Mouse (Mus musculus) MEL (cell line): ENCODE measurements around the gene Nat8f1. TPM values are rescaled to one million over a fixed set of nuclear protein-coding genes. Genes with fewer than 3 reads are reported as not detected.

ENCODE experiments used
- DNase-seq: peaks from one replicate; pipeline ENCODE4 v3.0.0; 2011; ENCODE audit warnings: low read depth, low spot score
- H3K27ac ChIP-seq: 2 replicates; pipeline ENCODE4 v1.5.1; 2012; ENCODE audit warnings: low read depth, mild to moderate bottlenecking, control low read depth, low read length, moderate library complexity; ENCODE audit not compliant: control insufficient read depth
- H3K27me3 ChIP-seq, 2 experiments: fragments of 150-350 bp in 1 of 2; sonication (generic) in 1 of 2; 2 replicates each; pipeline ENCODE4 v1.6.1; 2012; ENCODE audit warnings: low read length in 2 of 2, mild to moderate bottlenecking in 2 of 2, improper control_type of control experiment in 1 of 2, moderate library complexity in 1 of 2; ENCODE audit not compliant: insufficient read depth in 2 of 2, control insufficient read depth in 1 of 2
- H3K36me3 ChIP-seq, 2 experiments: 2 replicates each; pipeline ENCODE4 v1.6.1; 2012 to 2014; ENCODE audit warnings: low read length in 2 of 2, improper control_type of control experiment in 1 of 2, inconsistent platforms in 1 of 2, mild to moderate bottlenecking in 1 of 2; ENCODE audit not compliant: insufficient read depth in 2 of 2, control insufficient read depth in 1 of 2
- H3K4me1 ChIP-seq, 2 experiments: fragments of 150-350 bp in 1 of 2; sonication (generic) in 1 of 2; 2 replicates each; pipeline ENCODE4 v1.6.1; 2012; ENCODE audit warnings: low read length in 2 of 2, improper control_type of control experiment in 1 of 2, mild to moderate bottlenecking in 1 of 2; ENCODE audit not compliant: insufficient read depth in 2 of 2, control insufficient read depth in 1 of 2
- H3K4me3 ChIP-seq, 2 experiments: fragments of 150-350 bp in 1 of 2; sonication (generic) in 1 of 2; 2 replicates each; pipeline ENCODE4 v1.5.1; 2012; ENCODE audit warnings: low read depth in 2 of 2, low read length in 2 of 2, mild to moderate bottlenecking in 2 of 2, moderate library complexity in 2 of 2, control low read depth in 1 of 2, improper control_type of control experiment in 1 of 2; ENCODE audit not compliant: control insufficient read depth in 1 of 2, insufficient read depth in 1 of 2
- H3K79me2 ChIP-seq: 2 replicates; pipeline ENCODE4 v1.6.1; 2012; ENCODE audit warnings: mild to moderate bottlenecking, low read length, moderate library complexity; ENCODE audit not compliant: control insufficient read depth, poor library complexity, insufficient read depth
- H3K9ac ChIP-seq: 2 replicates; pipeline ENCODE4 v1.6.1; 2012; ENCODE audit warnings: low read depth, mild to moderate bottlenecking, control low read depth, low read length, moderate library complexity; ENCODE audit not compliant: control insufficient read depth, poor library complexity, severe bottlenecking
- H3K9me3 ChIP-seq: fragments of 150-350 bp; sonication (generic); replicated peaks from 2 replicates; pipeline ENCODE4 v1.6.1; 2012; ENCODE audit warnings: mild to moderate bottlenecking, low read length, improper control_type of control experiment, moderate library complexity; ENCODE audit not compliant: insufficient read depth
- BHLHE40 ChIP-seq: IDR thresholded peaks from 2 replicates; pipeline ENCODE4 v1.6.1; 2012; ENCODE audit warnings: low read depth, mild to moderate bottlenecking, inconsistent platforms, low read length, improper control_type of control experiment, borderline replicate concordance
- CHD2 ChIP-seq: IDR thresholded peaks from 2 replicates; pipeline ENCODE4 v1.6.1; 2011; ENCODE audit warnings: low read length, improper control_type of control experiment
- CTCF ChIP-seq, 3 experiments: IDR thresholded peaks in 2 of 3; conservative IDR thresholded peaks in 1 of 3; 2 replicates each; pipeline ENCODE4 v1.5.1; 2011 to 2012; ENCODE audit warnings: low read length in 3 of 3, low read depth in 2 of 3, mild to moderate bottlenecking in 2 of 3, improper control_type of control experiment in 1 of 3, inconsistent platforms in 1 of 3, mixed read lengths in 1 of 3, moderate library complexity in 1 of 3; ENCODE audit not compliant: control insufficient read depth in 1 of 3, insufficient read depth in 1 of 3, poor library complexity in 1 of 3, severe bottlenecking in 1 of 3
- E2F4 ChIP-seq: IDR thresholded peaks from 2 replicates; pipeline ENCODE4 v1.6.1; 2011; ENCODE audit warnings: low read depth, low read length, improper control_type of control experiment, borderline replicate concordance
- GABPA ChIP-seq: IDR thresholded peaks from 2 replicates; pipeline ENCODE4 v1.6.1; 2012; ENCODE audit warnings: low read depth, mild to moderate bottlenecking, inconsistent platforms, low read length, improper control_type of control experiment, moderate library complexity
- GATA1 ChIP-seq: IDR thresholded peaks from 2 replicates; pipeline ENCODE4 v1.6.1; 2011; ENCODE audit warnings: low read depth, low read length, improper control_type of control experiment
- JUND ChIP-seq: IDR thresholded peaks from 2 replicates; pipeline ENCODE4 v1.6.1; 2011; ENCODE audit warnings: low read depth, mild to moderate bottlenecking, improper control_type of control experiment, low read length
- MAFK ChIP-seq: IDR thresholded peaks from 2 replicates; pipeline ENCODE4 v1.6.1; 2011; ENCODE audit warnings: low read depth, mild to moderate bottlenecking, low read length, improper control_type of control experiment, borderline replicate concordance
- MAZ ChIP-seq: IDR thresholded peaks from 2 replicates; pipeline ENCODE4 v1.6.1; 2012; ENCODE audit warnings: low read depth, mild to moderate bottlenecking, inconsistent platforms, low read length, improper control_type of control experiment
- MXI1 ChIP-seq: IDR thresholded peaks from 2 replicates; pipeline ENCODE4 v1.6.1; 2011; ENCODE audit warnings: mild to moderate bottlenecking, low read depth, low read length, improper control_type of control experiment
- MYB ChIP-seq: IDR thresholded peaks from 2 replicates; pipeline ENCODE4 v1.6.1; 2011; ENCODE audit warnings: mild to moderate bottlenecking, low read depth, low read length, improper control_type of control experiment
- MYC ChIP-seq: IDR thresholded peaks from 2 replicates; pipeline ENCODE4 v1.6.1; 2011; ENCODE audit warnings: low read depth, mild to moderate bottlenecking, low read length, improper control_type of control experiment, moderate library complexity
- POLR2AphosphoS5 ChIP-seq: IDR thresholded peaks from 2 replicates; pipeline ENCODE4 v1.6.1; 2012; ENCODE audit warnings: low read depth, borderline replicate concordance, mild to moderate bottlenecking, inconsistent platforms, low read length, moderate library complexity, mixed read lengths
- SMC3 ChIP-seq: IDR thresholded peaks from 2 replicates; pipeline ENCODE4 v1.6.1; 2011; ENCODE audit warnings: low read depth, low read length, improper control_type of control experiment
- TAL1 ChIP-seq: IDR thresholded peaks from 2 replicates; pipeline ENCODE4 v1.6.1; 2012; ENCODE audit warnings: mild to moderate bottlenecking, inconsistent platforms, low read length, moderate library complexity, mixed read lengths
- UBTF ChIP-seq: IDR thresholded peaks from 2 replicates; pipeline ENCODE4 v1.6.1; 2012; ENCODE audit warnings: low read depth, mild to moderate bottlenecking, inconsistent platforms, low read length, improper control_type of control experiment, moderate library complexity, borderline replicate concordance; ENCODE audit not compliant: insufficient read depth
- USF1 ChIP-seq: IDR thresholded peaks from 2 replicates; pipeline ENCODE4 v1.6.1; 2014; ENCODE audit warnings: low read depth, mild to moderate bottlenecking, inconsistent platforms, low read length, improper control_type of control experiment, moderate library complexity
- ZKSCAN1 ChIP-seq: IDR thresholded peaks from 2 replicates; pipeline ENCODE4 v1.6.1; 2012; ENCODE audit warnings: low read depth, mild to moderate bottlenecking, inconsistent platforms, low read length, improper control_type of control experiment, moderate library complexity
- ZMIZ1 ChIP-seq: IDR thresholded peaks from 2 replicates; pipeline ENCODE4 v1.6.1; 2012; ENCODE audit warnings: low read depth, mild to moderate bottlenecking, inconsistent platforms, low read length, improper control_type of control experiment, moderate library complexity
- ZNF384 ChIP-seq: IDR thresholded peaks from 2 replicates; pipeline ENCODE4 v1.6.1; 2012; ENCODE audit warnings: low read depth, mild to moderate bottlenecking, inconsistent platforms, low read length, improper control_type of control experiment
- polyA plus RNA-seq, 2 experiments: library from polyadenylated mRNA; stranded (reverse) in 1 of 2; unstranded in 1 of 2; fragments of >175 nt in 1 of 2; fragments of >200 nt in 1 of 2; gene quantifications; 2 replicates each; pipeline versions ENCODE4 v1.2.1 to v1.2.4; 2012; ENCODE audit warnings: low replicate concordance in 2 of 2, low read depth in 1 of 2; ENCODE audit not compliant: insufficient read length in 2 of 2, insufficient read depth in 1 of 2, missing spikeins in 1 of 2
- total RNA-seq: library from RNA; depleted of rRNA; stranded (reverse); fragments of 300-350 nt; gene quantifications from 2 replicates; pipeline ENCODE4 v1.2.3, GENCODE M21; 2012; rRNA removed

Gene Nat8f1
- total and polyA plus RNA-seq, 3 experiments = 5.7 to 6.9 TPM; not detected in 1

DNA sequence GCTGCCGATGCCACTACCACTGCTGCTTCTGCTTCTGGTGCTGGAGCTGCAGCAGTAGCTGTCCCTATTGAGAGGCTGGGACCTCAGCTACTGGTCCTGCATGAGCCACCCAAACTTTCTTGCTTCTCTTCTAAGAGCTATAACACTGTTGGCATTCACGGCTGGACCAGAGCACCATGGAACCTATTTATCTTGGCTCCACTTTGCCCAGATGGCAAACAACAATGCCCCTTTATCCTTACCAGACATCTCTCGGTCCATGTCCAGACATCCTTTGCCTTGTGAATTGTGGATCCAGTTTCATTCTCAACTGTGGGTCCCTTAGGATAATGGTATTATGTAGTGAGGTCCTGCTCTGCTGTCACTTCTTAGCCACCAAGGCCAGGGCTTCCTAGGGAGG, 54.2 kb downstream of the Nat8f1 start:
- Histone ChIP-seq H3K27ac (no peak overlapping the region), H3K27me3 (peaks cover 0 to 5% of the 10 kb centered on the region in 2 experiments)

More for the DNA sequence above, 54.2 kb downstream of the Nat8f1 start:
- Histone ChIP-seq H3K36me3 (no peaks in the 10 kb centered on the region), H3K4me1 (no peaks in the 10 kb centered on the region), H3K9me3 (no peaks in the 10 kb centered on the region), H3K9ac (no peak overlapping the region), H3K4me3 (no peak overlapping the region), H3K79me2 (no peaks in the 10 kb centered on the region)
- DNase-seq = no peak
- TF ChIP-seq MXI1 (no peak), CHD2 (no peak), CTCF (IDR thresholded peaks at IDR 0.05 in 2 of 3, conservative IDR thresholded peaks at IDR 0.05 in 1 of 3; ENCODE audit: control insufficient read depth in 1 of 3, insufficient read depth in 1 of 3, low read depth in 2 of 3, low read length in 3 of 3, poor library complexity in 1 of 3, severe bottlenecking in 1 of 3) (no peak), POLR2AphosphoS5 (no peak), BHLHE40 (no peak), E2F4 (no peak), MAFK (no peak), MYB (no peak), ZKSCAN1 (no peak), JUND (no peak), MAZ (no peak), GATA1 (no peak), ZMIZ1 (no peak), SMC3 (no peak), UBTF (no peak), ZNF384 (no peak), MYC (no peak), USF1 (no peak), TAL1 (no peak), GABPA (no peak)

Other genes with a start within 250 kb of the Nat8f1 start
- not detected in 2 replicates for gene Nat8f7, start 202.5 kb downstream of the Nat8f1 start, total RNA-seq
- not detected for gene Nat8f7, start 202.5 kb downstream of the Nat8f1 start, polyA plus RNA-seq
- not detected in 2 replicates for gene Nat8f3, start 149.9 kb downstream of the Nat8f1 start, total RNA-seq
- under 1 TPM in 1 of 2 experiments, not detected in 1; 0.06 TPM for gene Nat8f3, start 149.9 kb downstream of the Nat8f1 start, polyA plus RNA-seq
- gene Nat8f6, start 94.7 kb downstream of the Nat8f1 start, total RNA-seq = not detected in 2 replicates
- not detected for gene Nat8f6, start 94.7 kb downstream of the Nat8f1 start, polyA plus RNA-seq
- not detected in 2 replicates for gene Nat8f5, start 94.7 kb downstream of the Nat8f1 start, total RNA-seq
- gene Nat8f5, start 94.7 kb downstream of the Nat8f1 start, polyA plus RNA-seq = not detected
- gene Nat8, start 83.6 kb downstream of the Nat8f1 start, total RNA-seq = not detected in 2 replicates
- gene Nat8, start 83.6 kb downstream of the Nat8f1 start, polyA plus RNA-seq = under 1 TPM in 1 of 2 experiments, not detected in 1; 0.10 TPM
- gene Nat8f2, start 46.5 kb downstream of the Nat8f1 start, total RNA-seq = 0.03 and 0.12 TPM in 2 replicates
- gene Nat8f2, start 46.5 kb downstream of the Nat8f1 start, polyA plus RNA-seq = under 1 TPM in 1 of 2 experiments, not detected in 1; 0.06 TPM
- 2.3 and 3.0 TPM in 2 replicates for gene Nat8f4, start 10.8 kb downstream of the Nat8f1 start, total RNA-seq
- 1 to 10 TPM in 1 of 2 experiments, not detected in 1; 2.6 TPM for gene Nat8f4, start 10.8 kb downstream of the Nat8f1 start, polyA plus RNA-seq
- 63.3 and 66.5 TPM in 2 replicates for gene Tprkb, start 3.8 kb downstream of the Nat8f1 start, total RNA-seq
- gene Tprkb, start 3.8 kb downstream of the Nat8f1 start, polyA plus RNA-seq = 10 to 100 TPM; 85.1 to 87.6 TPM
- gene Dusp11, start 46.0 kb upstream of the Nat8f1 start, total RNA-seq = 33.2 and 34.8 TPM in 2 replicates
- gene Dusp11, start 46.0 kb upstream of the Nat8f1 start, polyA plus RNA-seq = 10 to 100 TPM; 22.4 to 42.3 TPM
- not detected in 2 replicates for gene Figla, start 100.5 kb upstream of the Nat8f1 start, total RNA-seq
- gene Figla, start 100.5 kb upstream of the Nat8f1 start, polyA plus RNA-seq = not detected
- gene Add2, start 113.0 kb upstream of the Nat8f1 start, total RNA-seq = 129 and 162 TPM in 2 replicates
- gene Add2, start 113.0 kb upstream of the Nat8f1 start, polyA plus RNA-seq = 100 to 1,000 TPM in 1 of 2 experiments, 10 to 100 TPM in 1; 85.0 to 191 TPM